Mouse (Mus musculus) heart, postnatal 36 days (tissue): ENCODE results near the gene 4930562C15Rik. TPM values are rescaled to one million over a fixed set of nuclear protein-coding genes. Genes with fewer than 3 reads are reported as not detected.
"Not testable (repeated sequence)": the region's sequence is repeated elsewhere in the genome, so short reads cannot be mapped to it uniquely, and the experiment has no call there.

ENCODE experiments used
- DNase-seq, 2 experiments: peaks; one replicate each; pipeline ENCODE4 v3.0.0; 2021 to 2022
- intact Hi-C: fragments of 180-260 bp; cut with DNase I; formaldehyde crosslinking; loops from one replicate; pipeline ENCODE4 v1.15.1; 2025
- total RNA-seq, 2 experiments: library from RNA; stranded (reverse); gene quantifications; 2 replicates each; pipeline ENCODE4 v1.2.3; 2021

4930562C15Rik gene
- total RNA-seq = not detected

DNA sequence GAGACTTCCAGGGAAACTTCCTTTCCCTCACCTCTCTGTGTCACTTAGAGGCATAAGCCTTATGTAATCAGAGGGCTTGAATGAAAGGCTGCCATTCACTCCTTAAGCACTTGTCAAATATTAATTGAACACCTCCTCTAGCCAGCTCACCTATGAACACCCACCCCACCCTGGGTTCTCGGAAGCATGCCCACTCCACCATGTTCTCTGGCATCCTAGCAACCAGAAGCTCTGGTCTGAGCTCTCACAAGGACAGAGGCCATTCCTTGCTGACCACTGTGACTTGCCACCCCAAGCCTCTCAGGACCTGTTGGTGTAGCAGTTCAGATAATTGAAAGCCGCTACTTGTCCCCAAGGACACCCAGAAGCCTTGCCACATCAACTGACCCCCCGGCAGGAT is at the start of gene 4930562C15Rik:
4930562C15Rik (plus strand) TSS at position 226 of the 400 bp plus-strand sequence.
- intact Hi-C loops = no loop called here
- no peak for DNase-seq

DNA sequence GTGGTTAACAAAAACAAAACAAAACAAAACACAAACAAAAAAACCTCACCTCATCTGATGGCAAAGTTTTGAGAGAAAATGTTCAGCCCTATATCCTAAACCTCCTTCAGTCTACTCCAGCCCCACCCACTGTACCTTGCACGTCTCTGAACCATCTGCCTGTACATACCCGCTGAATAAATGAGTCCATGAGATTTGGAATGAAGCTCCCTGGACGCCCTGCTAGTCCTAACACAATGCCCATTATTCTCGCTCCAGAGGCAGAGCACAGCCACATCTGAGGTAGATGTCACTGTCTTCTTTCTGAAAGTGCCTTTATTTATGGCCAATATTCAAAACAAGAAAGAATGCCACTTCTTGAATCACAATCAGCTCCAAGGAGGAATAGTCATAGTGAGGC is 49.5 kb upstream of the 4930562C15Rik start:
- intact Hi-C loops = loop anchor here (5.0 kb wide), 2 partner anchors 73 to 228 kb away; partner anchors contain the start of gene Tfap4

DNA sequence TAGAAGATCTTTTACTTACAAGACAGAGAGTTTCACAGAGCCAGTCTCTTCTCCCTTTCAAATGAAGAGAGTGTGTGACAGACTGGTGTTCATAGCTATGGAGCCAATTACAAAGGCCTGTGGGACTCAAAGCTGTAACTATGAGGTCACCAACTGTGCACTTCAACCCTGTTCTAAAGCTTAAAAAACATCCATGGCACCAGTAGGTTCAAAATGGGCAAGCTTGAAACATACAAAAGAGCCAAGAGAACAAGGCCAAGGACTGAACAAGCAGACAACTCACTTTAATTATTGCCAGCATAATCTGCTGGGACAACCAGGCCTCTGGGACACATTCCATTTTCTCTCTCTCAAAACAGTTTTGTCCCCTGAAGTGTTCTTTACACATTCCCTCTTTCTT is 47.0 kb upstream of the 4930562C15Rik start:
- intact Hi-C loops = loop anchor here (5.0 kb wide), 2 partner anchors 76 to 231 kb away; partner anchors contain the start of gene Tfap4
- no peak for DNase-seq

More for the DNA sequence above, 49.5 kb upstream of the 4930562C15Rik start:
- DNase-seq = no peak

DNA sequence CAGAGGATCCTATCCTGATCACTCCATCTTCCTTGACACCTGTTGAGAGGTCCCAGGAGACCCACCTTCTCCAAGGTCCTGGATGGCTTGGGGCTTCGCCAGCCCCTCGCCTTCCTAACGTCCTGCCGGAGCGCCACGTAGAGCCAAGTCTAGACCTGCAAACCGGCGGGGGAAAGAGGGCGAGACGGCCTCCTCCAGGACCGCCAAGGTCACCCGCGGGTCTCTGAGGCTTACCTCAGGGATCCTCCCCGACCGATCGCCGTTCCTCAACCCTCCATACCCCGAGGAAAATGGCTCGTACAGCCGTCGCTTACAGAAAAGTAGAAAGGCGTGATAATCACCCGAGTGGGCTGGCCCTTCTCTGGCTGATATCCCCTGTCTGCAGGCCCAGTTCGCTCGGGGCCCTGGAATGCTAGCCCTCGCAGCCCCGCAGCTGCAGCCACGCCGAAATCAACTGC is 45.9 kb upstream of the 4930562C15Rik start:
- DNase-seq = no peak
- intact Hi-C loops = loop anchor here (5.0 kb wide), 2 partner anchors 77 to 232 kb away; partner anchors contain the start of gene Tfap4

DNA sequence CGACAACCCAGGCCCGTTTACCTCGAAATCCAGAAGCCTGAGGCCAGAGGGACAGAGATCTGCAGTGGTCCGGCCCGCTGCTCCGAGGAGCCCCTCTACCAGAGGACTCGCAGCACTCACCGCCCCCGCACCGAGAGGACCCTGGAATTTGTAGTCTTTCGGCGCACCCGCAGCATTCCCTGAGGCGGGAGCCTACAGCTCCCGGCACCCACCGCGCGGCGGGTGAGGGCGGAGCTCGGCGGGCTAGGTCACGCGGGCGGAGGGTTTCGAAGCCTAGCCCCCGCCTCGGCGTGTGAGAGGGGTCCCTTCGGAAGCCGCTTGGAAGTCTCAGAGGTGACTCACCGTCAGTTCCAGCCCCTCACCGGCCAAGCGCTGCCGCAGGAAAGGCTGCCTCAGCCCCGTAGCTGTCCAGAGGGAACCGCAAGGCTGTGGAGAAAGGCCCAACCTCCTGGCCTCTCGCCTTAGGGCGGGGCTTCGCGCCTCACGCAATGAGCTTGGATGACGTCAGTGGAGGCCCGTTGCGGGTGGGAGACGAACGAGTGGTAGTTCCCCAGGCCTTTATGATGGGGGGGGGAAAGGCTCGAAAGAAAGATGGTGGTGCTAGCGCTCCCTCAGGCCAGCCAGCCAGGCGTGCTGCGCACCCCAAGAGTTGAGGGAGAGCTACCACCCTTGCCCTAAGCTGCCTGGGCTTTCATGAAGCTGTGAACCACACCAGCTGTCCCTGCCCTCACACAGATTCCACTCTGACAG is 45.2 kb upstream of the 4930562C15Rik start, which contains the start of gene Cdip1:
Cdip1 (minus strand) TSS at position 483 of the 750 bp plus-strand sequence.
- intact Hi-C loops = loop anchor here (2.0 to 5.0 kb wide), 6 partner anchors 27 to 233 kb away; partner anchors contain the start of genes Coro7 and Tfap4
- DNase-seq = peak; percentile 93 to 99

DNA sequence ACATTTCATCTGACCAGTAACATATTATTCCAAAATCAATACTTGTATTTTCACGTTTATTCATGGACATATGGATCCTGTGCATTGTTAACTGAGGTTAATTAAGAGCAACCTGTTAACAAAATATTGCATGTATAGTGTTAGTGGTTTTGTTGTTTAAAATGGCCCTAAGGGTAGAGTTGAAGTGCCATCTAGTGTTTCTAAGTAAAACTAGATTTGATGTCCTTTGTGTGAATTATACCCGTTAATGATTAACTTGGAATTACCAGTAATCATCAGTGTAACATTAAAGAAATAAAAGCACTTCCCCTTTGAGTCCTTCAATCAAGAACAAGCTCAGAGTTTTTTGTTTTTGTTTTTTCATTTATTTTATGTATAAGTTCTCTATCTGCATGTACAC is 43.9 kb upstream of the 4930562C15Rik start:
- DNase-seq = no peak
- intact Hi-C loops = loop anchor here (2.0 to 5.0 kb wide), 4 partner anchors 29 to 161 kb away; partner anchors contain the start of gene Coro7

DNA sequence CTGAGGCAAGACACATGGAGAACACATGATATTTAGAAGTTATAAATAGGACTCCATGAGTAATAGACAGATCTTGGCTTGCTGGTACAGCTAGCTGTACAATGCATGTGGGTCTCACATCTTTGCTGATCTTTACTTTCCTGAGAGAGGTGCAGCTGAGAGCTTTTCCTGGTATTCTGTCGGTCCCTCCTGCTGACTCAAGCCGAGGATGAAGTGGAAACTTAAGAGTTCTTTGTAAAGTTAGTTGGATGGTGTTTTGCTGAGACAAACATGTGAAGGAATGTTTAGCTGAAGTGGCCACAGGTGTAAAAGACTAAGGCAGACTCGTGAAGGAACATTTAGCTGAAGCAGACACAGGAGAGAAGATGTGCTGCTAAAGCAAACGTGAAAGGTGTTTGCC is 38.6 kb upstream of the 4930562C15Rik start:
- intact Hi-C loops = no loop called here
- DNase-seq = no peak

DNA sequence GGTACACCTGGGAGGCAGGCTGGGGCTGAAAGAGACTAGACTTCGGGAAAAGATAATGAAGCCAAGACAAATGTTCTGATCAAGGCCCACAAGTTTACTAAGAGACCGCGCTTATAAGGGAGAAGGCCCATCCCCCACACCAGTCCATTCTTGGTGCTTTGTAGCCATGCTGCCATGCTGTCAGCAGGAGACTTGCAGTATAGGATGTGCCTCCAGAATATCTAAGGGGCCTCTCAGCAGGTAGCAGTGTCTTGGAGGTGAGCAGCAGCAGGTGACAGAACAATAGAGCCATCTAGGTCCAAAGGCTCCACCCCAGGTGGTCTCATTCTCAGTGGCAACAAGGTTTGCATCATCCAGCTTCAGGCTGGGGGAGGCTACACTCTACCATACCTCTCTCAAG is 16.9 kb upstream of the 4930562C15Rik start:
- no peak for DNase-seq
- intact Hi-C loops = no loop called here

DNA sequence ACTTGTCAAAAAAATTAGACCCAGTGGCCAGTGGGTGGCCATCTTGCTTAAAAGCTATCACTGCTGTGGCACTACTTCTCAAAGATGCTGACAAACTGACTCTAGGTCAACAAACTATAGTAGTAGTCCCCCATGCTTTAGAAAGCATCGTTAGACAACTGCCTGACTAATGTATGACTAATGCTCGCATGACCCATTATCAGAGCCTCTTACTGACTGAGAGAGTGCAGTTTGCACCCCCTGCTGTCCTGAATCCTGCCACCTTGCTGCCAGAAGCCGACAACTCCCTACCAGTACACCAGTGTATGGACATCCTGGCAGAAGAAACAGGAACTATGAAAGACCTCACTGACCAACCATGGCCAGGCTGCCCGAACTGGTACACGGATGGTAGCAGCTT is 10.8 kb upstream of the 4930562C15Rik start:
- intact Hi-C loops, DNase-seq: not testable (repeated sequence)

DNA sequence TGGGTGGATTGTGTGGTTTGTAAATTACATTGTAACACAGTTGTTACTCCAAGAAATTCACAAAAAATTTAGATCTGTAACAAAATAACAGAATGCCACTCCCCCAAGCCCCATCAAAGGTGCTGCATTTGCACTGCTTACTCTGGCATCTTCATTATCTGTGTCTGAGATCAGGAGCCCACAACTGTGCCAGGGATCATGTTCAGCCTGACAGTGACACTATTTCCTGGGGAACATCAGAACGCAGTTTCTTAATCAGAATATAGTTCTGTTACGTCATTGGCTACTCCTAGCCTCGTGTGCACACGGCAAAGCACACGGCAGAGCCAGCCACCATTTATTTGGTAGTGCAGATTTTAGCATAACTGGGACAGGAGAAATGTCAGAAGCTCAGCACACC is 7.6 kb upstream of the 4930562C15Rik start:
- DNase-seq = no peak
- intact Hi-C loops = no loop called here

DNA sequence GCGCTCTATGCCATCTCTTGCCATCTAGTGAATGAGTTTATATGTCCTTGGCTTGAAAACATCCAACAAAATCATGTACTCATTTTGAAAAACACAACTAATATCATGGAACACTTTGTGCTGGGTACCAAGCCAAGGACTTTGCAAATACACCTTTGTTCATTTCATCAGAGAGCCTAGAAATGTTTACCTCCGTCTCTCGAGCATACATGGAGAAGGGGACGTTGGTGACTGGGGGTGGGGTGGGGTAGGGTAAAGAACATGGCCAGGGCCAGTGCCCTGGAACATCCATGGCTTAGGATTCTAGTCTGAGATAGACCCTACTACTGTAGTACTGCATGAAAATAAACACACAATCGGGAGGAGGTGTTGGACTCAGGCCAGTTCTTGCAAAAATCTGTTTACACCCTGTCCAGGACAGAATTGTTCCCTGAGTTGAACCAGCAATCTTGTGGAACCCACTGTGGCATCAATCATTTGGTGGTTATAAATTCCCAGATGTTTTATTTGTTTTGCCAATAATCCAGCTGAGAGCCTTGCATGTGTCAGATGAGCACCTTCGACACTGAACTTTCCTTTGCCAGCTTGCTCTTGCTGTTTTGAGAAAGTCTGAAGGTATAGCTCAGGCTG is 5.8 kb upstream of the 4930562C15Rik start:
- intact Hi-C loops = no loop called here
- DNase-seq = no peak

DNA sequence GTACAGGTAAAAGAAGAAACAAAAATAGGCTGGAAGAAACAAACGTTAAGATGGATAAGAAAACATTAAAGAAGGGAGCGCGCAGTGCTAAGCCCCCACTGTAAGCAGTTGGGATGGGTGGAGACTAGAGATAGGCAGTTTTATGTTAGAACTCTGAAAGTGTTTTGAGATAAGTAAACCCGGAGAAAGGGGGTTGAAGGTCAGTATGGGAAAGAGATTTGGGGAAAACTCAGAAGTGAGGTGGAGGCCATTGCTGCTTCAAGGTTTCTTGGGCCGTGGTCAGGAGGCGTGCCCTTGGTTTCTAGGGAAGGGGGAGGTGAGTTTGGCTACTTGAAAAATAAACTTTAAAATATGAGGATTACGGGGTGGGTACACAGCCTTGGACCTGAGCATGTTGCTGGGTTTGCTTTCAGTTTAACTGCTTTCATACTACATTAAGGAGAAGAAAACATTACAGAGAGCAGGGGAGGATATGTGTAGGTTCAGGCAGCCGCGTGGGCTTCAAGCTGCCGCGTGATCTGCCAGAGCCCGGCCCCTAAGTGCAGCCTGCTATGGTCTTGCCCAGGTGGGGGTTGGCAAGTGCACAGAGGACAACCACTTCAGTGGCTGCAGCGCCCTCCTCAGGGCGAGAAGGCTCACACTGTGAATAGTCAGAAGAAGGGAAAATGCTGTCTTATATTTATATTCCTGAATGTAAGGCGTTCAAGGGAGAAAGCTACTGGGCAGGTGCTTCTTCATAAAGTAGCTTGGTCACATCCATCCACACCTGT is 3.4 kb upstream of the 4930562C15Rik start:
- DNase-seq = no peak

DNA sequence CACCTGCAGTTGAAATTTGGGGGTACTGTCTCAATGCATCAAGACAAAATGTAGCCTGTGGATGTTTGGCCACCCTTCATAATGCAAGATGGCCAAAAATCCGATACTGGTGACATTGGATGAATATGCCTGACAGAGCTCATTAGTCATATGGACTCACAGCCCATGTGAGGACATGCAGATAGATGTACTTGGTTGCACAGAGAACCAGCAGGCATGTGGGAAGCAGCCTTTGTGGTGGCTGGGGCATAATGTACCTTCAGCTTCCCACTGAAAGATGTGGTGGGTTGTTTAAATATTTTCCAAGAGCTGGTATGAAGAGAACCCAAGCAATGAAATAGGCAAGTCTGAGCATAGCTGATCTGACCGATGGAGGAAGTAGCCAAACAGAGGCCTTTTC is 1.4 kb upstream of the 4930562C15Rik start:
- intact Hi-C loops = no loop called here
- DNase-seq = no peak

More for the DNA sequence above, 3.4 kb upstream of the 4930562C15Rik start:
- intact Hi-C loops = no loop called here

DNA sequence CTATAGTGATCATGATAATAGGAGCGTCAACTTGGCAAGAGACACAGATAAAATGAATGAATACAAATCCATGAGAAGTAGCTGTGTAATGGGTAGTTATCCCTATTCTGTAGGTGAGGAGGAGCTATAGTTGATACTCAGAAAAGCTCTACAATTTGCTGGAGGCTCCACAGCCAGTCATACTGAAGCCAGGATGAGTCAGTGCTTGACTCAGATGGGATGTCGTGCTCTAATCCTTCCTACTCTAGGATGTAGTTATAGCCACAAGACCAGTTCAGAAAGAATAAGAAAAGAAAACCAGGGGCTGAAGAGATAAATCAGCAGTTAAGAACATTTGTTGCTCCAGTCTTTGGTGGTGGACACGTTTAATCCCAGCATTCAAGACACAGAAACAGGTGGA is 2.4 kb downstream of the 4930562C15Rik start:
- intact Hi-C loops = no loop called here
- DNase-seq = no peak

DNA sequence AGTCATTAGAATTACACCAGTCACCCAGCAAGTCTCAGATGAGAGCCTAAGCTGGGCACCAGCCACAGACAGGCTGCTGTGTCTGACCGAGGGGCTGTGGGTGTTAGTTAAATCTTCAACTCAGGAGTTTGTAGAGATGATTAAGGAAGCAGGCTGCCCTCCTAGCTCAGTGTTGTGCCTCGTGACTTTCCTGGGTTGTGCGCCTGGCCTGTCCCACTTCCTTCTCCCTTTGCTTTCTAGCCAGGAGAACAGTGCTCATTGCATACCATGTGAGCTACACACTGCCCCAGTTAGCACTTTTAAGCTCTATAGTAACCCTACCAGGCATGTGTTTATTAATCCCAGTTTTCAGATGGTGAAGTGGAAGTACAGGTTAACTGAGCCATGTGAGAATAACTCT is 4.3 kb downstream of the 4930562C15Rik start:
- intact Hi-C loops = no loop called here

DNA sequence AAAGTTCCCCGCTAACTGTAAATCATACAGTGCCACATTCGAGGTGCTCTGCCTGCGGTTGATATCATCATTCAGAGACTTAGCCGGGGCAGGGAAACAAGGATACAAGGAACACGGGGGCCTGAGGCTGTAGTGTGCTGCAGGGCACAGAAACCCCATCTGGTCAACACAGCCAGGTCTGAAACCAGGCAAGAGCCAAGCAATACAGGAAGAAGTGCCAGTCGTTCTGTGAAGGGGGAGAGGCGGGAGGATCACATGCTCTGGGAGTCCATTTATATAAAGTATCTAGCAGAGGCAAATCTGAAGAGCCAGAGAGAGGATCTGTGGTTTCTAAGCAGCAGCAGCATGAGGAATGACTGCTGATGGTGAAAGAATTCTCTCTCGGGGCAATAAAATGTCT is 5.0 kb downstream of the 4930562C15Rik start:
- no peak for DNase-seq
- intact Hi-C loops = no loop called here

More for the DNA sequence above, 4.3 kb downstream of the 4930562C15Rik start:
- no peak for DNase-seq

DNA sequence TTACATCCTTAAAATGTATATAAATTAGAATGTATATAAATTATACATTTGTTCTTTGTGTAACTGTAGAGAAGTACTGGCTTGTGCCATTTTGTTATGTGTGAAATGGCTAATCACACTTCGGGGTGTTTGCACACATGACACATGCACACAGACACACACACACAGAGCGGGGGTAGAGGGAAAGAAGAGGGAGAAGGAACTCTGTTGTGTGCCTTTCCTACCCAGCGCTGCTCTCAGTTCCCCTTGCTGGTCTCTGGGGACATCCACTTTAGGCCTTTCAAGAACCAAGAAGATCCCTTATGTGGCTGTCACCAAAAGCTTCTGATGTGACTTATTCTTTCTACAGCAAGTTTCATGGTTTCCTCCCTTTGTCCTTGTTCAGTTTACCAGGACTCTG is 11.8 kb downstream of the 4930562C15Rik start:
- DNase-seq = no peak
- intact Hi-C loops = no loop called here

DNA sequence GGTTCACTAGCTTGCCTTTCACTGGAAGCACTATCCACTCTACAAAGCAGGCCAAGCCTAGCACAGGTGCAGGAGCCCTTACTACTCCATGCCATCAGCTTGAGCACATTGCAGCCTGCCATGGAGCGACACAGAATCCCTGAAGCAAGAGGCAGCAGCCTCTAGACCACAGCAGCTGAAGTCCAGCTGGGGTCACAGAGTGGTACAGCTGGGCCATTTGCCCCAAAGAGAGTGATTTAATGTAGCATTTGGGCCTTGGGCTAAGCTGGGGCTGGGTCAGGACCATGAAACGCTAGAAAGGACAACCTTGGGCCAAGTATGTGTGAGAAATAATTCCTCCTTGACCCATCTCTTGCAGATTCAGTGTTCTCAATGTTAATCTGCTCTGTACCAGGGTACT is 12.9 kb downstream of the 4930562C15Rik start:
- DNase-seq = no peak
- intact Hi-C loops = no loop called here

DNA sequence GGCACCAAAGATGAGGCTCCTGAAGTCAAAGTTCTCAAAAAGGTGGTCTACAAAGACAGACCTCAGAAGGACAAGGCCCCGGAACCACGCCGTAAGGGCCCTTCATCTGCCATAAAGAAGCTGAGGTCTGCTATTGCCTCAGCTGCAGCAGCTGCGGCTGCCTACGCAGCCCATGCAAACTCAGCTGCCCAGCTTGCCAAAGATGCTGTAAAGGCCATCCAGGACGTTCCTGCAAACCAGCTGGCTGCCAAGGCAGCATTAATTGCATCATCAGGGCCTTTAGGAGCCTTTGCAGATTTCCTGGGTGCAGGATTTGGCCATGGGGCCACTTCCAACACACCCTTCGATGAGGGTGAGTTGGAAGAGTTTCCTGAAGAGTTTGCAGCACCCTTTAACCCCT is 15.1 kb downstream of the 4930562C15Rik start:
- intact Hi-C loops = no loop called here
- no peak for DNase-seq

DNA sequence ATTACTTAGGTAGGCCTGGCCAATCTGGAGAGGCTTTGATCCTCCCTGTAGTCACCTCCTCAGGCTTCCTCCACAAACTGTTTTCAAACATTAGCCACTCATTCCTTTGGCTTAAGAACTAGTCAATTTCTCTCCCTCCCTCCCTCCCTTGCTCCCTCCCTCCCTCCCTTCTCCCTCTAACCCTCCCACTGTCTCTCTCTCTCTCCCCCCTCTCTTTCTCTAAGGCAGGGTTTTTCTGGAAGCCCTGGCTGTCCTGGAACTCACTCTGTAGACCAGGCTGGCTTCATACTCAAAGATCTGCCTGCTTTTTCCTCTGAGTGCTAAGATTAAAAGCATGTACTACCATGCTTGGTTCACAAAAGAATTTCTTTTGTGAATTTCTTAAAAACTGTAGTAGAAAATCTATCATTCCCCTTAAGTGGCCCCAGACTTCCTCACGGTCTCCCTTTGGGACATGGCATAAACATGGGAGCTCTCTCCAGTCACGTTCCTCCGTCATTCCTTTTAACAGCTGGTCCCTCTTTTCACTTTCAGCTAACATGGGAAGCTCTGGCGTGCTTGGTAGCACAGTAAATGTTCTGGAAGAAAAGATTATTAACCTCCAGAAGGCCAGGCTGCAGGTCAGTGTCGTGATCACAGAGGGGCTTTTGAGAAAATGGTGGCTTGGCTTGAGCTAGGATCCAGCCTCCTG is 15.9 kb downstream of the 4930562C15Rik start:
- DNase-seq = no peak
- intact Hi-C loops = no loop called here
